Mouse (Mus musculus): ENCODE results near the gene Rpl24. TPM values are rescaled to one million over a fixed set of nuclear protein-coding genes. Genes with fewer than 3 reads are reported as not detected.

Gene Rpl24
- total RNA-seq, 2 experiments from 2014 or later: 389 to 404 TPM

DNA sequence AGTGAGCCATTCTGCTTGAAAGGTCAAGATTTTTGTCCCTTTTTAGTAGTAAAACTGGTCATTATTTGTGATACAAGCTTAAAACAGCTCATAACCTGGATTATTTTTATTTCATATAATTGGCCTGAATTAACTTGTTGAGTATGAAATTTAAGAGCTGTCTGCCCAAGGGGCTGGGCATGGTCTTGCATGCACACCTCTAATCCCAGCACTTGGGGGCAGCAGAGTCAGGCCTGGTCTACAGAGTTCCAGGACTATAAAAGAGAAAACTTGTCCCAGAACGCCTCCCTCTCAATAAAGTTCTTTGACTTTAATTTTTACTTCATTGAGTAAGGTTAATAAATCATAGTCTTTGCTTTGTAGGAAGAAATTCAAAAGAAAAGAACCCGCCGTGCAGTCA is 3.1 kb downstream of the Rpl24 start:
- DNase-seq (ENCODE audit: low spot score in 2 of 2): no peak

DNA sequence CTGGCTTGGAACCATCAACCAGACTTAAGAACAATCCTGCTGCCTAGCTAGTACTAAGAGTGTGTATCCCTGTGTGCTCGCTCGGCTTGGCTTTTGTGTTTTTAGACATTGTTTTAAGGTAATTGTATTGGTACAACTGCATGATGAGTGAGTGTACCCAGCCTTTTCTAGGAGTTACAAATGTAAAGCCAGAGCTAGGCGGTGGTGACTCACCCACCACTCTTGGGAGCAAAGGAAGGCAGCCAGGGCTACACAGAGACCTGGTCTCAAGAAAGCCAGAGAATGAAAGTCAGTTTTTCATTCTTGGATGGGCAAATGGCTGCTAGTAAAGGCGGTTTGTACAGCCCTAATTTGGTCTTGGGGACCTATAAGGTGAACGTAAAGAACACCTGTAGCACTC is 4.3 kb downstream of the Rpl24 start:
- no peak for DNase-seq (ENCODE audit: low spot score in 2 of 2)

DNA sequence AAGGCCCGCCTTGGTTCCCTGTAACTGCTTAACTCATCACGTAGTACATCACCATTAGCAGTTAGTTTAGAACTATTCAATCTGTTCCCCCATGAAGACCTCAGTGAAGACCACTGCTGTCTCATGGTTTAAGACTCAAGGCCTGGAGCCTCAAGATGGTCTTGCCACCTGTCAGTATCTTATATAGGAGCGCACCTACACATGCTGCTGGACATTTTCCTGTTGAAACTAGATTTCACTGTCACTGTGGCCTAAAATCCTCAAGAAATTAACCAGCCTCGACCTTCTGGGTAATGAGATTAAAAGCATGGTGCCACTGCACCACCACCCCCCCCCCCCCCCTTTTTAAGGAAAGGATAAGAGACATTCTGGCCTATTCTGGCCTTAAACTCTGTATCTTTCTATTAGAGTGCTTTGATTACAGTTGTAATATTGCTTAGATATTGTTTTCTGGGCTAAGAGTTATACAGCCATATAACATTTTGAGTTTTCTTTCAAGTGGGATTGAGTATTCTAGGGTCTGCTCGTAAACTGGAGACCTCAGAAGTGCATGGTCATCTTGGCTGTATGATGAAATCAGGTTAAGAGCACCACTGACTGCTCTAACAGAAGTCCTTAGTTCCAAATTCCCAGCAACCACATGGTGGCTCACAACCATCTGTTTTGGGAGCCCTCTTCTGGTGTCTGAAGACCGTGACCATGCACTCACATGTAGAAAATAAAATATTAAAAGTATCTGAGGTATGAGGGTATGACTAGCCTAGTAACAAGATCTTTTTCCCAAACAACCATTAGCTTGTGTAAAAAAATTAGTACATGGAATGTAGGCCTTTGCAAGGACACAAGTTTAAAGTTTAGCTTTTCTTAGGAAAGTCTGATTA is 5.9 kb downstream of the Rpl24 start:
- DNase-seq (ENCODE audit: low spot score in 2 of 2): no peak

DNA sequence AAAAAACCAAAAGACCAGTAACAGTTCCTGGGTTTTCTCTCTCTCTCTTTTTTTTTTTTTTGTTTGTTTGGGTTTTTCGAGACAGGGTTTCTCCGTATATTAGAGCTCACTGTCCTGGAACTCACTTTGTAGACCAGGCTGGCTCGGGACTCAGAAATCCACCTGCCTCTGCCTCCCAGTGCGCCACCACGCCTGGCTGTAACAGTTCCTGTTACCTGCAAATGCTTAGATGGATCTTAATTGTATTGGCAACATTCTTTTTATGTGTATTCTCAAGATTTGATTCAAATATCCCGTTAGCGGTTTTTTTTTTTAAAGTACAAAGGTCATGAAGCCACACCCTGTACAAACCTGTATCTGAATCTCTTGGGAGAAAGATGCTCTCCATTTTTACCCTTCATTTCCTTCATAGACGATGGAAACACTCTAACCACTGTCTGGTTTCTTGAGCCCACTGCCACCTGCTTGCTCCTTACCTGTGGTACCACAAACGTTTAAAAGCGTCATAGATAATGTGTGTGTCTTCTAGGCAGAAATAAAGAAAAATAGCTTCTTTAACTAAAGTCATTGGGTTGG is 6.6 kb downstream of the Rpl24 start:
- DNase-seq (ENCODE audit: low spot score in 2 of 2): no peak

DNA sequence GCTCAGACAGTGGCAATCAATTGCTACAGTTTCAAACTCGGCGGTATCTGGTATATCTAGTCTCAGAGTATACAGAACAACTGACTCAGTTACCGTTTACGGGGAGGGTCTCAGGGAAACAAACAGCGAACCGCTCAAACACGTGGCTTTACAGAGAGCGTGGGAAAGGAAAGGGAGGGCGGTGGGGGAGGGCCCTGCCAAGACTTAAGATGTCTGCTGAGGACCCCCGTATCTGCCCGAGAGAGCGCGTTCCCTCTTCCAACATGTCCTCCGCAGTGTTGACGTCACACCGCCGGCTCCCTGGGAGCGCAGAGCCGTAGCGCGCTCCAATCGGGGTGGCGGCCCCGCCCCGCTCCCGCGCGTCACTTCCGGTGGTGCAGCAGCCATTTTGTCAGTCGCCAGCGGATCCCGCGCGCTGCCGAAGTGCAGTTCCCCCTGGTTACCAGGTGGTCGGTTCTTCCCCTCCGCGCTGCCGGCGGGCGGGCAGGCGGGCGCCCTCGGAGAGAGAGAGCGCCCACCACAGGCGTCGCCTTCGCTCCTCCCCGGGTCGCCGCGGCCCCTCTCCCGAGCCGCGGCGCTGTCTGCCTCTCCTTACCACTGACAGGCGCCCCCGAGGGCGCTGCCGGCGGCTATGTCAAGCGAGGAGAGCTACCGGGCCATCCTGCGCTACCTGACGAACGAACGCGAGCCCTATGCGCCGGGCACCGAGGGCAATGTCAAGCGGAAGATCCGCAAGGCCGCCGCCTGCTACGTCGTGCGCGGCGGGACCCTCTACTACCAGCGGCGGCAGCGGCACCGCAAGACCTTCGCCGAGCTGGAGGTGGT is 7.6 kb downstream of the Rpl24 start, which contains the start of gene Zbtb11:
TSS of gene Zbtb11 (plus strand) at position 453 of the 825 bp plus-strand sequence.
- peak; percentile 98 to 99 for DNase-seq (ENCODE audit: low spot score in 2 of 2)

DNA sequence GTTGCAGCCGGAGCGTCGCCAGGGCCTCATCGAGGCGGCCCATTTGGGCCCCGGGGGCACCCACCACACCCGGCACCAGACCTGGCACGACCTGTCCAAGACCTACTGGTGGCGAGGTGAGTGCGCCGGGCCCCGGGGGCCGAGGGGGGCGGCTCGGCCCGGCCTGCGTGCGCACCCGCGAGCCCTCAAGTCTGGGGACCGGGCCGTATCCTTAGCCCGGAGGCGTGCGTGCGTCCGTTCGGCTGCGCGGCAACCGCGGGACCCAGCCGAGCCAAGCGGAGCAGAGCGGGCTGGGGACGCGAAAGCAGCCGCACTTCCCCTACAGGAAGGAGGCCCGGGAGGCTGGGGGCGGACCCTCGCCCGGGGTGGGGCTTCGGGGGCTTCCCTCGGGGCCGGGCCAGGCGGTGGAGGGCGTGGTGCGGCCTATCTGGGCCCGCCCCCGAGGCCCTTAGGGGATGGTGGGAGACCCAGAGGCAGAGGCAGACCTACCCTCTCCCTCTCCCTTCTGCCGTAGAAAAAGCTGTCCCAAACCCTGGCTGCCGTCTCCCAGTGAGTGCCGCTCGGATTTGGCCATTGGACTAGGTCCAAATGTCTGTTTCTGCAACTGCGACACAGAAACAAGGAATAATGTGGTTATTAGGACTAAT is 8.3 kb downstream of the Rpl24 start:
- DNase-seq (ENCODE audit: low spot score in 2 of 2): peak; percentile 80 to 87

DNA sequence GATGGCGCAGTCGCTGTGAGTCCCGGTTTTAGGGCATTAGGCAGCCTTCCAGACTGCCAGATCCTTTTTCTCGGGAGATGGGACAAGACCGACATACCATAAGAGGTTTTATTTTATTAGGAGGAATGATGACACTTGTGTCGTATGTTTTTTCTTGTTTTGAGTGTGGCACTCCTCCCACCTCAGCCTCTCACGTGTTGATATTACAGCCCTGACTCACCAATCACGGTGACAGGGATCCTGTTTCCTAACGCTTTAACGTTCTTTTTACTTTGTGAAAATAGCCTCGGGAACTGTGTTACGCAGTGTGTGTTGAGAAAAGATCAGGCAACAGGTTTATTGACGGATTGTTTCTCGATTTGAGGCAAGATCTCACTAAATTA is 8.8 kb downstream of the Rpl24 start:
- no peak for DNase-seq (ENCODE audit: low spot score in 2 of 2)

DNA sequence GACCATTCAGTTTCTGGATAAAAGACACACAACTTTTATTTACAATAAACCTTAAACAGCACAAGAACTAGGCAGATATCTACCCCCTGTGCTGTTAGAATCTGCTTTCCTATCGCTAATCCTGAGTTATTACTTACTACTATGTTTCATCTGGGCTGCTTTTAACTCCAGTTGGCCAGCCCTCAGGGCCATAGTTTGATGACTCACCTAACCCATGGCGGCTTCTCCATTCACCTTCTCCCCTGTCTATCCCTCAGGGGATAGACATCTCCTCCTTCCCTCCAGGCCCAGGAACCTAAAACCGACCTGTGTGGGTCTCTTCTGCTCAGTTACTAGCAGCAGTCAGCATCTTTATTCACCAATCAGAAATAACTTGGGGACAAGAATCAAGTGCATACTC is 19.9 kb downstream of the Rpl24 start:
- no peak for DNase-seq (ENCODE audit: low spot score in 2 of 2)

DNA sequence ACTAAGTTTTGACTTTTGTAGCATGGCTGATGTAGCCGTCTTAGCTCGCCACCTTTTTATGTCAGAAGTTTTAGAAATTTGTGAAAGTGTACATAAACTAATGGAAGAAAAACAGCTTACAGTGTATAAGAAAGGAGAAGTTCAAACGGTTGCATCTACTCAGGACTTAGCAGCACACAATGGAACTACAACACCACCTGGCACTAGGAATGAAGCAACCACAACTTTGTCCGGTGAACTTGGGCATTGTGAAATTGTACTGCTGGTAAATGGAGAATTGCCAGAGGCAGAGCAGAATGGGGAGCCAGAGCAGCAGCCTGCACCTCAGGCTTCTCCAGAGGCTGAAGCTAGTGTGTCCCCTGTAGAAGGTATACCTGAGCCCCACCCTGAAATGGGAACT is 24.2 kb downstream of the Rpl24 start:
- no peak for DNase-seq (ENCODE audit: low spot score in 2 of 2)

DNA sequence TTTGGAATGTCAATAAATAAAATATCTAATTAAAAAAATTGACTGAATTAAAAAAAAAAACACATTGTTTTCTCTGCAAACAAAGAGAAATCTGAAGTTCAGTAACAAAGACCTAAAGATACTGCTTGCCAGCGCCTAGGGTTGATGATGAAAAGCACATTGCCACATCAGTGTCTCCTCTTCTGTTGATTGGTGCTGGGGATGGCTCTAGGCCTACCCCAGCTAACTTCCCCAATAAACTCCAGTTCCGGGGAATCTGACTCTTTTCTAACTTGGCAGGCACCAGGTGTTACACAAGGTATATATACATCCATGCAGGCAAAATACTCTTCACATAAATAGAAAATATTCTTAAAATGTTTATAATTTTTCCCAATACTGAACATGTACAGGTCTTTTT is 28.2 kb downstream of the Rpl24 start:
- no peak for DNase-seq (ENCODE audit: low spot score in 2 of 2)

DNA sequence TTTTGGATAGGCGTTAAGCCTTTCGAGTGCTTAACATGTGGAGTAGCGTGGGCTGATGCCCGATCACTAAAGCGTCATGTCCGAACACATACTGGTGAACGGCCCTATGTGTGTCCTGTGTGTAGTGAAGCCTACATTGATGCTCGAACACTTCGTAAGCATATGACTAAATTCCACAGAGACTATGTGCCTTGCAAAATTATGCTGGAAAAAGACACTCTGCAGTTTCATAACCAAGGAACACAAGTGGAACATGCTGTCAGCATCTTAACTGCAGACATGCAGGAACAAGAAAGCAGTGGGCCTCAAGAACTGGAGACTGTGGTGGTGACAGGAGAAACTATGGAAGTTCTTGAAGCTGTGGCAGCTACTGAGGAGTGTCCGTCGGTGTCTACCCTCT is 40.7 kb downstream of the Rpl24 start:
- no peak for DNase-seq (ENCODE audit: low spot score in 2 of 2)

DNA sequence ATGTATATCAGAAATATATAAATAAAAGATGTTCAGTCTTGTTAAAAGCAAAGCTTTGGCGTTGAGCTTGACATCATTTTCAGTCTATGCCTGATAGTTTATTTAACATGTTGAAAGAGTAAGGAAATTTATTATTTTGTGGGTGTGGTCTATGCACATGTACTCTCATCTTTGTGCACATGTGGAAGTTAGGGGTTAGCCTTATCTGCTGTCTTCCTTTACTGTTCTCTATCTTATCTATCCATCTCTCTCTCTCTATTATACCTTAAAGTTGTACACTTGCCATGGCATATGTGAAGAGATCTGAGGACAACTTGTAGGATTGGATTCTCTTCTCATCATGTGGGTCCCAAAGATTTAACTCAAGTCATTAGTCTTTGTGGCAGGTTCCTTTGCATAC is 42.8 kb downstream of the Rpl24 start:
- no peak for DNase-seq (ENCODE audit: low spot score in 2 of 2)

DNA sequence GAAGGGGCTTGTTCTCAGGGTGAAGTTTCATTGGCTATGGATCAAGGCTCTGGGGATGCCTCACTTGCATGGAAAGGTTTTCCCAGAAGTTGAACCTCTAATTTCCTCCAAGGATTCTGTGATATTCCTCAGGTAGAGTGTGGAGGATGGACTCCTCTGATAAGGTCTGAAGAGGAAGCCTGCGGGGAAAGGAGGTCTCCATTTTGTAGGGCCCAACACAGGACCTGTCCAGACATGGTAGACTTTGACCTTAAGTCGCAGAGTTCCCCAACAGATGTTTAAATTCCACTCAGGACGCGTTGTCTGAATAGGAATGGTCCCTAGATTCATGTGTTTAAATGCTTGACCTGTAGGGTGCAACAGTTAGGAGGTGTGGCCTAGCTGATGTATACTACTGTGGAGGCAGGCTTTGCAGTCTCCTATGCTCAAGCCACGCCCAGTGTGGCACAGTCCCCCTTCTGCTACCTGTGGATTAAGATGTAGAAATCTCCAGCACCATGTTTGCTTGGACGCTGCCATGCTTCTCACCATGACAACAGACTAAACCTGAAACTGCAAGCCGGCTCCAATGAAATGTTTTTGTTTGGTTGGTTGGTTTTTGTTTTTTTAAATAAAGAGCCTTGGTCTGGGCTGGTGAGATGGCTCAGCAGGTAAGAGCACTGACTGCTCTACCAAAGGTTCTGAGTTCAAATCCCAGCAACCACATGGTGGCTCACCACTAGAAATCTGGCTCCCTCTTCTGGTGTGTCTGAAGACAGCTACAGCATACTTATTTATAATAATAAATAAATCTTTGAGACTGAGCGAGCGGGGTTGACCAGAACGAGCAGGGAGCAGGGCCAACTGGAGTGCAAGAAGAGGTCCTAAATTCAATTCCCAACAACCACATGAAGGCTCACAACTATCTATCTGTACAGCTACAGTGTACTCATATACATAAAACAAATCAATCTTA is 47.0 kb downstream of the Rpl24 start:
- no peak for DNase-seq (ENCODE audit: low spot score in 2 of 2)

DNA sequence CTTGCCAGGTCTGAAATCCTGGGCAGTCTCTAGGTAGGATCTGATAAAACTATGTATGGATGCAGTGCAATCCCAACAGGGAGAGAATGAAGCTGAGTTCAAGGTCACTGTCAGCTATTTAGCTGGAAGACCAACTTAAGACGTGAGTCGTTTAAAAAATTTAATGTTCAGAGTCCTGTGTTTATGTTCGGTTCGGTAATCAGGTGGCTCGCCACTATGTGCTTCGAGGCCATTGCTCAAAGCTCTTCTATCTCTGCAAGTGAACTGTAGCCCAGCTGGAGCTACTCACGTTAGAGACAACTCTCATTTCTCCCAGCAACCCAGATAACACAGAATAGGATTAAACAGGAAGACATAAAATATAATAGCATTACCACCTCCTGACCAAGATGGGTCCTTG is 48.0 kb downstream of the Rpl24 start:
- no peak for DNase-seq (ENCODE audit: low spot score in 2 of 2)

DNA sequence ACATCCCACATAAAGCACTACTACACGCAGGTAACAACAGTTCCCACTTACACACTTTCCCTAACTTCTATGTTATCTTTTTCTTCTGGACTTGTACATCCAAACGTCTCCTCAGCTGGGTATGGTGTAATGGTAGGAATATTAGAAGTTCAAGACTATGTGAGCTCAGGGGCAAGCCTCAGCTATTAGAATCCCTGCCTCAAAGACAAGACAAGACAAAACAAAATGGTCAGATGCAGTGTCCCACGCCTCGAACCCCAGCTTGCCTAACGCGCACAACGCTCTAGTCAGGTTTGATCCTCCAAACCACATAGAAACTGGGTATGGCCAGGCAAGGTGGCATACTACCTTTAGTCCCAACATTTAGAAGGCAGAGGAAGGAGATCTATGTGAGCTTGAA is 53.6 kb downstream of the Rpl24 start:
- DNase-seq (ENCODE audit: low spot score in 2 of 2): no peak

Other genes starting within 250 kb of the Rpl24 start
- gene Nfkbiz, start 127.4 kb upstream of the Rpl24 start, total RNA-seq (2021): 1 to 10 TPM; 4.9 to 5.1 TPM
- 10 to 100 TPM in 1 of 2 experiments, 1 to 10 TPM in 1; 9.3 to 10.2 TPM for gene Nxpe3, start 71.0 kb upstream of the Rpl24 start, total RNA-seq (2021)
- 10 to 100 TPM; 11.5 to 14.1 TPM for gene Cep97, start 31.4 kb upstream of the Rpl24 start, total RNA-seq (2021)
- gene Zbtb11, start 7.6 kb downstream of the Rpl24 start, total RNA-seq (2021): 10 to 100 TPM; 37.4 to 37.9 TPM
- 100 to 1,000 TPM; 129 to 135 TPM for gene Pcnp, start 63.5 kb downstream of the Rpl24 start, total RNA-seq (2021)
- gene Trmt10c, start 71.5 kb downstream of the Rpl24 start, total RNA-seq (2021): 10 to 100 TPM in 1 of 2 experiments, 1 to 10 TPM in 1; 8.1 to 10.2 TPM
- 10 to 100 TPM; 45.1 to 48.2 TPM for gene Senp7, start 82.1 kb downstream of the Rpl24 start, total RNA-seq (2021)
- under 1 TPM; 0.71 to 0.74 TPM for gene Impg2, start 238.0 kb downstream of the Rpl24 start, total RNA-seq (2021)